Mouse (Mus musculus) megakaryocyte-erythroid progenitor cell, adult 5 weeks (primary cell): ENCODE results near the gene Lage3. TPM values are rescaled to one million over a fixed set of nuclear protein-coding genes. Genes with fewer than 3 reads are reported as not detected.

Experiments used
- polyA plus RNA-seq: library from polyadenylated mRNA; stranded (reverse); fragments of >175 nt; gene quantifications from 2 replicates; pipeline ENCODE4 v1.2.3, GENCODE M21; 2012

Lage3 gene
- 5.9 and 6.9 TPM in 2 replicates for polyA plus RNA-seq

DNA sequence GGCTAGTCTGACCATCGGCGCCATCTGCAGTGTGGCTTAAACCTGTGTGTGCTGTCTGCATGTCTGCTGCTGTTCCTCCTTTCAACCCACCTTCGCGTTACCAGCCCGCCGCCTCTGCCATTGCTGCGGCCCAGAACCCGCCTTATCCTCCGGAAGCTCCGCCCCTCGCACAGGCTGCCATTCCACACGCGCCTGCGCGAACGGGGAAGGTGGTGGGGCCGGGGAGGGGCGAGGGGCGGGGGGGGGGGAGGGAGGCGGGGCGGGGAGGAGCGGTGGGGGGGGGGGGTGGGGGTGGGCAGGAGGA lies at the start of gene Lage3:
Lage3 (minus strand) TSS at position 152 of the 304 bp plus-strand sequence.

DNA sequence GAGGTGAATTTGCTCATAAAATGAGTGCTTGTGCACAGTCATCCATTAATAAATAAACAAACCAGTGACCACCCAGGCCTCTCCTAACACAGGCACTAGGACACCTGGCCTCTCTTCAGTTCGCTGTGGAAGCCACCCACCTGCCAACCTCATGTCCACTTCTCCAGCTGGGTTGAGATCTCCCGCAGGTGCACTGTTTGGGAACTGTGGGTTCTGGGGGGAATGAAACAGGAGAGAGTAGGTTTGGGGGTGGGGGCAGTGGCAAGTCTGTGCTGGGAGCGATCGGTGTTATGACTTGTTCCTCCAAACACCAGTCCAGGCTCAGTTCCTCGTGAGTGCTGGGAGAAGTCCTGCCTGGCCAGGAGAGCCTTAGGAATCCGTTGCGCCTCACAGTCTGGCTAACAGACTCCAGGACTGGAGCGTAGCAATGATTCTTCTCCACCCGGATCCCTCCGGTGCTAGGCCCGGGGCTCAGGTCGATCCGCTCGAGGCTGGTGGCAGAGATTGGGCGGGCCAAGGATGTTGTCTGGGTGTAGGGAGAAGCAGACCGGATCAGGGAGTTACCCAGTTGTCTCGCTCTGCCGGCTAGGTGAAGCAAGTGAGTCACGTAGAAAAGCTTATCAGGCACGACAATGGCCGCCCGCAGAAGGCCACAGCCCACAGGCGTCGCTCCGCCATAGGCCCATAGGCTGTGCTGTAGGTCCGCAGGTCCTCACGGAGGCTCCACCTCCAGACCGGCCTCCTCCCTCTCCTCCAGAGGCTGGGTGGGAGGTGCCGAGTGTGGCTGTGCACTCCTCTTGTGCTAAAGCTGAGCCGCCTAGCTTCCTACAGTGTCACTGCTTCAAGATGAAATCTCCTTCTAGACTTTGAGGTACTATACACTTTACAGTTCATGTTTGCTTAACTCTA lies 39.4 kb upstream of the Lage3 start, which contains the start of the genes Fam3a and Ikbkg:
Fam3a (minus strand) TSS at position 738 of the 909 bp plus-strand sequence.
Ikbkg (plus strand) TSS at position 756 of the 909 bp plus-strand sequence.

DNA sequence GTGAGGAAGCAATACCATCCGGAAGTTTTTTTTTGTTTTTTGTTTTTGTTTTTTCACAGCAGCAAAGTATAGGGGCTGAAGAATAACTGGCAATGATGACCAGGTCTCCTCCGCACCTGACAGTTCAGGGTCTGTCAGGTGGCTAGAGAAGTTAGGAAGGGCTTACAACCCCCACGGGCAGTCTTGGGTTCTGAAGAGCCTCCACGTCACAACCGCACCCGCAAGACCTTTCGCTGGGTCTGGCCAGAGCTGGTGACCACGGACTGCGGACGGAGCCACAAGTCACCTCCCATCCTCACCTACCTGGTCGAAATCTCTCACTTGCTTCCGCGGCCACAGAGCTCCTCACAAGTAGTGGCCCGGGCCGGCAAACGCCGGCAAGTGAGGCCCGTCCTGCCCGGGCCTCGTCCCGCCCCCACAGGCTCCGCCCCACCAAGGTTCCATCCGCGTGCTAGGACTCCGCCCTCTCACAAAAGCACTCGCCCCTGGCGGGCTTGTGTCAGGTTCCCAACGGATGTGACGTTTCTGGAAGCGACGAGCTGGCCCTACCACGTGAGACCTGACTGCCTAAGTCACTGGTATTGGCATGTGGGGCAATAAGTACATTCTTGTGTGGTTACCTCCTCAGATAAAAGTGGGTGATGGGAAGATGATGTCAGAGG lies 19.6 kb upstream of the Lage3 start, which contains the start of the genes Ubl4a and Slc10a3:
Ubl4a (minus strand) TSS at position 331 of the 662 bp plus-strand sequence.
Slc10a3 (minus strand) TSS at position 462 of the 662 bp plus-strand sequence.

DNA sequence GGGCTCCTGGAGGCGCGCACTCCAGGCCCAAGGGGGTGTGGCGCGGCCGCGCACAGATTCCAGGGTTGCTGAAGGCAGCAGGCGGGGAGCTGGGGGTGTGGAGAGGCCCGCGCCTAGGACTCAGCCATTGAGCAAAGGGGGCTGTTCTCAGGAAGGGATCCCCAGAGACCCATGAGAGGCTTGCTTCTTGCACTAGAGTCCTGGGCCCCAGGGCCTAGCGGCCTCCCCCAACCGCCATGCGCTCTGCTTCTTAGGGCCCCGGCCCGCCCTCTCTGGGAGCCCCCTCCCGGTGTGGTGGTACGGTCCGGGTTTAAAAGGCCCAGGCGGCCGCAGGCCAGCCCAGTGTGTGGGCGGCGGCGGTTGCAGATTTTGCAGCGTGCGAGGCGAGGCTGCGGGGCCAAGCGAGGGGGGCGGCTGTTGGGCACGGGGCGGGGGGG lies 24.7 kb downstream of the Lage3 start, which contains the start of gene Plxna3:
Plxna3 (plus strand) TSS at position 342 of the 437 bp plus-strand sequence.

DNA sequence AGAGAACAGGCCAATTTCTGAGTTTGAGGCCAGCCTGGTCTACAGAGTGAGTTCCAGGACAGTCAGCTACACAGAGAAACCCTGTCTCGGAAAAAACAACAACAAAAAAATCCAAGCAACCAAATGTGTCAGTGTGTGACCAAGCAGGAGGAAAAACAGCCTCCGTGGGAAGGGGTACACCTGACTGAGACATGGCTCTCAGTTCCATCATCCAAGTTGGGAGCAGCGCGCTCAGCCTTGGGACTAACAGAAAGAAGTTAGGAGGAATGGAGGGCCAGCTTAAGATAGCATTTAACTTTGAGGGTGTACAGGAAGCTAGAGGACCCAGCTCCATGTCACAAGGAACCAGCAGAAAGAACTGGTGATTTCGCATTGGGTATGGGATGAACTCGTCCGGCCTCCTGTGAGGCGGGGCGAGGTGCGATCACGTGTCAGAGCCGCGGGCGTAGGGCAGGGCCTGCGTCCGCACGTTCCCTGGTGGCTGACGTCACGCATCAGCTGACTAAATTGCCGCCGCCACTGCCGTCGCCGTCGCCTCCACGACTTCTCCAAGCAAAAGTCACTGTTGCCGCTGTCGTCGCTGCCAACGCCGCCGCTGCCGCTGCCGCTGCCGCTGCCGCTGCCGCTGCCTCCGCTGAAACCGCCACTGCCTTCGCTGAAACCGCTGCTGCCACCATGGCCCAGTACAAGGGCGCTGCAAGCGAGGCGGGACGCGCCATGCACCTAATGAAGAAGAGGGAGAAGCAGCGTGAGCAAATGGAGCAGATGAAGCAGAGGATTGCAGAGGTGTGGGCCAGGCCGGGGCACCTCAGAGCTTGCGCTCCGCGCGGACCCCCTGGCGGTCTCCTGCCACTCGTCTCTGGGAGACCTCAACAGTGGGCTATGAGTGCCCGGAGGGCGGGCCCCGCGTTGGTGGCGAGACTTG lies 40.6 kb downstream of the Lage3 start, which contains the start of gene Fam50a:
Fam50a (plus strand) TSS at position 494 of the 925 bp plus-strand sequence.

DNA sequence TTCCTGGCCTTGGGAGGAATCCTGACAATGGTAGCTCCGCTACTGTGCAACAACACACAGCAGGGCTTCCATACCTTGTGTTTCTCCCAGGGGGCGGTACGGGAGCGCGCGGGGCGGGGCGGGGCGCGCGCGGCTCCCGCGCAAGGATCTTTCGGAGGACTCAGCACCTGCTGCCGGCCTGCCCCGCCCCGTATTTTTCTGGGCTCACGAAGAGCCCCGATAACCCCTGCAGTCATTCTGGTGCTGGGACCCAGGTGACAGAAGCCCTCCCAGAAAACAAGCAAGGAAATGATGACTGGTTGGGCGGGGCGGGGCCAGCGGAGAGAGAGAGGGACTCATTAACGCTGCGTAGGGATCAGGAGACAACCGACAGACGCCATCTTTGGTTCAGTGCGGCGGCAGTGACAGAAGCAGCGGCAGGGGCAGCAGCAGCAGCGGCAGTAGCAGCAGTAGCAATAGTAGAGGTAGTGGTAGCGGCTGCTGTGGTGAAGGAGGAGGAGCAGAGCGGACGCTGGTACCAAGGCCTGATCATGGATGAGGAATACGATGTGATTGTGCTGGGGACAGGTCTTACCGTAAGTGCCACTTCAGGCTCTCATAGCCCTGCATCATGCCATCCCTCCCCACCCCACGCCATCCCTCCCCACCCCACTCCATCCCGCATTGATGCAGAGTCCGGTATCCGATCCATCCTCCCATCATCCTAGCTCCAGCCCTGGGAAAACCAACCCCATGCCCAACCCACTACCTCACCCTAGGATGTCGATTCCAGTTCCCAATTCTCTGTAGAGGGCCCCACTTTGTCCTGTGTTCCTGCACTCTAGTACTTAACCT lies 48.3 kb downstream of the Lage3 start, which contains the start of gene Gdi1:
Gdi1 (plus strand) TSS at position 132 of the 834 bp plus-strand sequence.

Other genes starting within 250 kb of the Lage3 start
- not detected in 2 replicates for gene Opn1mw, start 226.2 kb downstream of the Lage3 start, polyA plus RNA-seq
- gene Mecp2, start 218.3 kb downstream of the Lage3 start, polyA plus RNA-seq = 33.5 and 42.0 TPM in 2 replicates
- gene Tex28, start 185.8 kb downstream of the Lage3 start, polyA plus RNA-seq = not detected in 2 replicates
- not detected in 2 replicates for gene Tktl1, start 176.4 kb downstream of the Lage3 start, polyA plus RNA-seq
- 125 and 148 TPM in 2 replicates for gene Flna, start 103.8 kb downstream of the Lage3 start, polyA plus RNA-seq
- 42.2 TPM in 2 replicates for gene Emd, start 98.9 kb downstream of the Lage3 start, polyA plus RNA-seq
- gene Rpl10, start 82.8 kb downstream of the Lage3 start, polyA plus RNA-seq = 1,371 and 1,458 TPM in 2 replicates
- gene Taz, start 71.7 kb downstream of the Lage3 start, polyA plus RNA-seq = 34.8 and 36.9 TPM in 2 replicates
- gene Dnase1l1, start 71.3 kb downstream of the Lage3 start, polyA plus RNA-seq = 0.47 and 1.2 TPM in 2 replicates
- 15.5 and 20.0 TPM in 2 replicates for gene Atp6ap1, start 56.5 kb downstream of the Lage3 start, polyA plus RNA-seq
- gene Gdi1, start 48.6 kb downstream of the Lage3 start, polyA plus RNA-seq = 35.5 and 48.6 TPM in 2 replicates
- 34.9 and 43.8 TPM in 2 replicates for gene Fam50a, start 40.6 kb downstream of the Lage3 start, polyA plus RNA-seq
- gene Plxna3, start 24.6 kb downstream of the Lage3 start, polyA plus RNA-seq = 4.6 and 6.7 TPM in 2 replicates
- 31.2 and 32.6 TPM in 2 replicates for gene Ubl4a, start 19.6 kb upstream of the Lage3 start, polyA plus RNA-seq
- gene Slc10a3, start 19.7 kb upstream of the Lage3 start, polyA plus RNA-seq = 4.5 and 5.4 TPM in 2 replicates
- gene Fam3a, start 39.7 kb upstream of the Lage3 start, polyA plus RNA-seq = 6.1 and 7.7 TPM in 2 replicates
- 9.2 and 10.3 TPM in 2 replicates for gene Ikbkg, start 39.7 kb upstream of the Lage3 start, polyA plus RNA-seq
- gene G6pdx, start 75.6 kb upstream of the Lage3 start, polyA plus RNA-seq = 19.5 and 27.3 TPM in 2 replicates
- gene Gm6880, start 127.8 kb upstream of the Lage3 start, polyA plus RNA-seq = not detected in 2 replicates
- gene Olfr1326-ps1, start 221.3 kb upstream of the Lage3 start, polyA plus RNA-seq = not detected in 2 replicates
- gene Olfr1325, start 239.1 kb upstream of the Lage3 start, polyA plus RNA-seq = not detected in 2 replicates